ENCODE assay signal across 9 mouse cellular contexts in genomic region chr11:83815628-83816027, GRCm38 (mm10). TPM values are rescaled to one million over a fixed set of nuclear protein-coding genes. Genes with fewer than 3 reads are reported as not detected.
DNase-seq lines count a peak whose midpoint lies in the region; ATAC-seq and TF ChIP-seq lines count a peak whose summit lies in the region.
"Had no signal": no experiment of that assay in that cellular context is flagged by ENCODE, and none has a peak within 500 bp of the region (broad histone marks: within the 10 kb centered on the region; RNA-seq: fewer than 3 reads in every experiment).

No protein-coding gene starts in this region.

- no peaks in the 10 kb centered on the region for H3K36me3 ChIP-seq in hindbrain, embryonic 14.5 days (replicated peaks; ENCODE audit: control insufficient read depth, insufficient read depth)
- no peaks in the 10 kb centered on the region for H3K36me3 ChIP-seq in hindbrain, embryonic 12.5 days
- H3K36me3 ChIP-seq in G1E (replicated peaks) = no peaks in the 10 kb centered on the region
- H3K36me3 ChIP-seq: midbrain, embryonic 12.5 days had no signal

- H3K4me3 ChIP-seq in hindbrain, embryonic 14.5 days (replicated peaks; ENCODE audit: low read length) = no peak overlapping the region
- no peak overlapping the region for H3K4me3 ChIP-seq in hindbrain, embryonic 12.5 days
- no peak overlapping the region for H3K4me3 ChIP-seq in G1E (ENCODE audit: low read depth, low read length)
- H3K4me3 ChIP-seq: midbrain, embryonic 12.5 days had no signal

- no peak overlapping the region for H3K9ac ChIP-seq in hindbrain, embryonic 14.5 days
- no peak overlapping the region for H3K9ac ChIP-seq in hindbrain, embryonic 12.5 days
- H3K9ac ChIP-seq: midbrain, embryonic 12.5 days had no signal

- no peak overlapping the region for H3K27ac ChIP-seq in hindbrain, embryonic 14.5 days
- H3K27ac ChIP-seq in hindbrain, embryonic 12.5 days = no peak overlapping the region
- H3K27ac ChIP-seq: midbrain, embryonic 12.5 days had no signal

- H3K27me3 ChIP-seq in hindbrain, embryonic 14.5 days (ENCODE audit: control insufficient read depth, insufficient read depth, low read length) = 0 out of 2 replicates have a peak, but pooled peaks cover 3% of the 10 kb centered on the region
- peaks cover 4% of the 10 kb centered on the region; the same call in 1 of the 2 replicates for H3K27me3 ChIP-seq in hindbrain, embryonic 12.5 days
- peaks cover 14% of the 10 kb centered on the region for H3K27me3 ChIP-seq in G1E (ENCODE audit: insufficient read depth, low read length)
- H3K27me3 ChIP-seq: midbrain, embryonic 12.5 days had no signal

- H3K4me1 ChIP-seq in hindbrain, embryonic 14.5 days (replicated peaks; ENCODE audit: control insufficient read depth, insufficient read depth, low read length) = 0 out of 2 replicates have a peak, but pooled peaks cover 4% of the 10 kb centered on the region
- peaks cover 12% of the 10 kb centered on the region; the same call in 1 of the 2 replicates for H3K4me1 ChIP-seq in hindbrain, embryonic 12.5 days
- no peaks in the 10 kb centered on the region for H3K4me1 ChIP-seq in G1E (ENCODE audit: insufficient read depth, low read depth, low read length)
- H3K4me1 ChIP-seq: midbrain, embryonic 12.5 days had no signal

- DNase-seq in hindbrain, embryonic 14.5 days (ENCODE audit: low spot score) = peak; percentile 76
- DNase-seq in G1E (ENCODE audit: low spot score) = peak; percentile 28
- peak; percentile 32 for DNase-seq in c-Kit-positive CD71-positive TER-119-negative erythroid progenitor cells, embryonic 14.5 days (ENCODE audit: low read depth)
- peak; percentile 45 to 47 for DNase-seq in frontal cortex, postnatal 36 days (ENCODE audit: low spot score in 2 of 2)
- peak; percentile 13 for DNase-seq in layer of hippocampus, adult 9-11 months
- peak; percentile 57 for DNase-seq in thymus, postnatal 0 days (ENCODE audit: low spot score)

- 8% methylated on average over 9 of the region's 9 CpGs for WGBS in hindbrain, embryonic 14.5 days
- WGBS in hindbrain, embryonic 12.5 days = 10% methylated on average over 9 of the region's 9 CpGs

- no peaks in the 10 kb centered on the region for H3K9me3 ChIP-seq in hindbrain, embryonic 14.5 days (ENCODE audit: control insufficient read depth, low read length)
- H3K9me3 ChIP-seq in hindbrain, embryonic 12.5 days (replicated peaks) = no peaks in the 10 kb centered on the region
- H3K9me3 ChIP-seq in G1E (replicated peaks) = no peaks in the 10 kb centered on the region
- H3K9me3 ChIP-seq: midbrain, embryonic 12.5 days had no signal

- TF ChIP-seq CTCF in G1E (IDR thresholded peaks at IDR 0.05; ENCODE audit: low read depth, low read length) = peak; percentile 63

- ATAC-seq in hindbrain, embryonic 14.5 days (ENCODE audit: low FRiP score) = no peak
- no peak for ATAC-seq in hindbrain, embryonic 12.5 days (ENCODE audit: low FRiP score)
- ATAC-seq in G1E (ENCODE audit: extremely low read depth, insufficient number of reproducible peaks, low FRiP score, poor library complexity, severe bottlenecking) = no peak
- ATAC-seq in megakaryocyte, adult 5-6 weeks (ENCODE audit: poor library complexity, severe bottlenecking) = 0 out of 2 replicates have a peak, but pooled peaks have one; percentile 43

- H3K4me2 ChIP-seq in hindbrain, embryonic 14.5 days (replicated peaks) = no peak overlapping the region
- H3K4me2 ChIP-seq in hindbrain, embryonic 12.5 days (replicated peaks) = no peak overlapping the region
- H3K4me2 ChIP-seq: midbrain, embryonic 12.5 days had no signal

RNA-seq across cellular contexts. Expression of gene Hnf1b, which starts 34.2 kb away (rescaled TPM):
- 0.21 TPM in 1 of 2 replicates, not detected in the other for polyA plus RNA-seq in hindbrain, embryonic 14.5 days (2014; fragmentation: Nextera tagmentation; extraction: Ambion mirVana)
- polyA plus RNA-seq in hindbrain, embryonic 12.5 days (2016; fragmentation: Nextera tagmentation; extraction: Ambion mirVana) = 0.09 TPM in 1 of 2 replicates, not detected in the other
- total RNA-seq in G1E (2014; fragmentation: Nextera tagmentation) (not detected in 2 replicates), G1E (2017) (0.22 TPM in 1 of 2 replicates, not detected in the other)
- polyA plus RNA-seq in G1E (2012) = not detected in 2 replicates
- not detected in 2 replicates for total RNA-seq in megakaryocyte, adult 5-6 weeks (2015)
- not detected in 2 replicates for total RNA-seq in megakaryocyte, adult 5-6 weeks (2017)
- not detected in 2 replicates for polyA plus RNA-seq in thymus, postnatal 0 days (2015; fragmentation: Nextera tagmentation; extraction: Ambion mirVana)
- polyA plus RNA-seq: midbrain, embryonic 12.5 days had no signal

Comparison
In these comparisons a context has a peak if more than half of its experiments do, and no peak if none do; other contexts are left out.
1. DNase-seq: peak in every context shown above with its lines; median percentile 76 in hindbrain, embryonic 14.5 days; 57 in thymus, postnatal 0 days; 46 in frontal cortex, postnatal 36 days; 32 in c-Kit-positive CD71-positive TER-119-negative erythroid progenitor cells, embryonic 14.5 days; 28 in G1E; 13 in layer of hippocampus, adult 9-11 months.